Mouse (Mus musculus) megakaryocyte, embryonic 14.5 days (primary cell): ENCODE measurements around the gene Tctex1d2.

Experiments used
- FLI1 ChIP-seq: IDR thresholded peaks from 2 replicates; pipeline ENCODE4 v1.6.1; 2012; ENCODE audit warnings: low read length, inconsistent platforms, mixed read lengths
- GATA1 ChIP-seq: IDR thresholded peaks from 3 replicates; pipeline ENCODE4 v1.6.1; 2012; ENCODE audit warnings: mixed read lengths, low read length, inconsistent platforms, borderline replicate concordance

DNA sequence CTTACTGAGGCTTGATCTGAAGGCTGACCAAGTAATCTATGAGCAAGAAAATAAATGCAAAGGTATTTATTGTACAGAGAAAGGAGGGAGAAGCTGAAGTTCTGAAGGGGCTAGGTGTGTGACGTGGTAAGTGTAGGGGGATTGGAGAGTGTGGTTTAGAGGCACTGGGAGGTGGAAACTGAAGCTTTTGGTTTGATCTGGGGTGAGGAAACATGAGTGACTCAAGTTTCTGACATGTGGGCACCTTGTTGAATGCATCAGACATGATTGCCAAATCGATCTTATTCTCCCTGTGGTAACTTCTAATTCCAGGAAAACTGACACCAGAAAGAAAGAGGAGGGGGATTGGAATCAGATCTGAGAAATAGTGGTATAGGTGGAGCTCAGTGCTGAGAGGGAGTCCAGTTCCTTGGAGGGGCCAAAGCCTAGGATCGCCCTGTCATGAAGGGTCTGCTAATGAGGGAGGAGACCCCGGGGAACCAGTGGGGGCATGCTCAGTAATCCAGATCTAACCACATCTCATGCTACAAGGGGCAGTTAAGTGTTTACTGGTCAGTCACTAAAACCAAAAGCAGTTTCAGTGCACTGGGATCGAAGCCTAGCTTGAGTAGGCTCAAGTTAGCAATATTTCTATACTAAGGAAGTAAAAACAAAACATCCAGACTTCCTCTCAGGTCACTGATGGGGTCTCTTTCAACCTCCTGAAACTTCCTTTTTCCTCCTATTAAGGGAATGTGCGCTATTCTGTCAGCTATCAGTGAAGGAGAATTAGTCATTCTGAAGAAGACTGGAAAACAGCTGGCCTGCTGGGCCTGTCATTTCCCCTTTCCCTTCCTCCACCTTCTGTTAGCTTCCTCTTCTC, 23.6 kb upstream of the Tctex1d2 start:
- TF ChIP-seq GATA1 (no peak), FLI1 (no peak)
